Mouse (Mus musculus) olfactory bulb, adult 2 months (tissue): ENCODE measurements around the gene Kcnq1. TPM values are rescaled to one million over a fixed set of nuclear protein-coding genes. Genes with fewer than 3 reads are reported as not detected.

Experiments
- H3K27ac ChIP-seq: fragments of 200-500 bp; 2 replicates; pipeline ENCODE4 v1.5.1; 2012; ENCODE audit warnings: low read depth, low read length; ENCODE audit not compliant: insufficient read depth
- H3K4me1 ChIP-seq: fragments of 200-500 bp; 2 replicates; pipeline ENCODE4 v1.6.1; 2012; ENCODE audit warnings: low read length; ENCODE audit not compliant: control insufficient read depth, insufficient read depth
- H3K4me3 ChIP-seq: fragments of 200-500 bp; 2 replicates; pipeline ENCODE4 v1.5.1; 2012; ENCODE audit warnings: mild to moderate bottlenecking, low read depth, low read length, moderate library complexity; ENCODE audit not compliant: insufficient read depth
- CTCF ChIP-seq: fragments of 200-500 bp; IDR thresholded peaks from 2 replicates; pipeline ENCODE4 v1.5.1; 2012; ENCODE audit warnings: low read depth, mild to moderate bottlenecking, low read length, moderate library complexity; ENCODE audit not compliant: insufficient read depth
- POLR2A ChIP-seq: fragments of 200-500 bp; IDR thresholded peaks from 2 replicates; pipeline ENCODE4 v1.6.1; 2012; ENCODE audit warnings: mild to moderate bottlenecking, low read depth, low read length, moderate library complexity; ENCODE audit not compliant: insufficient read depth
- WGBS: fragments of 180-500 bp; shearing (Covaris S2); methylation state at CpG from one replicate; pipeline ENCODE4 v1.1.7; 2018; 5-methylcytosine and 5-hydroxymethylcytosine counted together
- polyA plus RNA-seq: library from polyadenylated mRNA; stranded (reverse); fragments of >200 nt; gene quantifications from 2 replicates; pipeline ENCODE4 v1.2.4, GENCODE M21; 2012; ENCODE audit warnings: low replicate concordance; ENCODE audit not compliant: missing spikeins, insufficient read depth, insufficient read length

The Kcnq1 gene
- polyA plus RNA-seq, 1 experiment: not detected

GRCm38 (mm10) chr7:143386632-143387031, 280.5 kb downstream of the Kcnq1 start:
- no peak overlapping the region for H3K27ac ChIP-seq
- no peak overlapping the region for H3K4me3 ChIP-seq
- TF ChIP-seq CTCF (no peak), POLR2A (no peak)
- peaks cover 16% of the 10 kb centered on the region for H3K4me1 ChIP-seq
- WGBS: 81% methylated on average over 1 of the region's 1 CpGs

- no peak overlapping the region for H3K27ac ChIP-seq
- WGBS: 57% methylated on average over 27 of the region's 27 CpGs
- TF ChIP-seq POLR2A (no peak), CTCF (no peak)
- H3K4me1 ChIP-seq: peaks cover 16% of the 10 kb centered on the region
- H3K4me3 ChIP-seq: no peak overlapping the region
Observed at GRCm38 (mm10) chr7:143388783-143389695, 282.9 kb downstream of the Kcnq1 start.

DNA sequence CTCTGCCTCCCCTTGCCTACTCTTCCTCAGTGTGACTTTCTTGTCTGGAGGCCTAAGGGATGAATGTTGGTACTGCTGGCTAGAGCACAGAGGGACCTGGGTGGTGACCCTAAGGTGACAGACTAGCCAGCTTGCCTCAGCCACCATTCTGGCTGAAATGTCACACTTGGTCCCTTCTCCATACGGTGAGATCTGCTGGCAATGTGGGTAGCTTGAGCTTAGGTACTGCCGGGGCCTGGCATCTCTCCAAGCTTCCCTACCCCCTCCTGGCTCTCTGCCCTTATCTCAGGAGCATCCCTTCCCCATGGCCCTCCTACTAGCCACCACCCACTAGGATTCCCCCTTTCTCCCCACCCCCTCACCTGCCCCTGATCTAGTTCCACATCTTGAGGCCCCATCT, 283.7 kb downstream of the Kcnq1 start:
- TF ChIP-seq CTCF (no peak), POLR2A (no peak)
- Histone ChIP-seq H3K27ac (no peak overlapping the region), H3K4me1 (peaks cover 16% of the 10 kb centered on the region), H3K4me3 (no peak overlapping the region)
- WGBS: 58% methylated on average over 2 of the region's 2 CpGs

- Histone ChIP-seq H3K4me3 (no peak overlapping the region), H3K27ac (no peak overlapping the region), H3K4me1 (peaks cover 16% of the 10 kb centered on the region)
- no peak for TF ChIP-seq POLR2A
- no peak for TF ChIP-seq CTCF
- 63% methylated on average over 12 of the region's 12 CpGs for WGBS
Observed at GRCm38 (mm10) chr7:143390277-143390948, 284.3 kb downstream of the Kcnq1 start.

DNA sequence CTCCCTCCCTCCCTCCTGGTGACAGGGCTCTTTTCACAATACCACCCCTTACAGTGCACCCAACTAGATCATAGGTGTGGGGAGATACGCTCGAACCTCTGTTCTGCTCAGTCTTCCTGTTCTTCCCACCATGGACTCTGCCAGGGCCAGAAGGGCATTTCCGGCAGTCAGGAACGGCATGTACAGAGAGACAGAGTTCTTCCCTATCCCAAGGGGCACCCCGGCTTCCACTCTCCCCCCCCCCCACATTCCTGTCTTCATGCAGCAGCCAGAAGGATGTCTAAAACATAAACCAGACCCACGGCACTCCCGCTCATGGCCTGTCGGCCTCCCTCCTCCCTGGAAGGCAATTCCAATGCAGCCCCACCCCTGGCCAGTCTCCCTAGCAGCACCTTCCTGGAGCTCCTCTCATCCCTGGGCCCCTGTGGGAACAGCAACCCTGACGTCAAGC, 289.0 kb downstream of the Kcnq1 start:
- H3K4me1 ChIP-seq: peaks cover 6% of the 10 kb centered on the region; the same call in 1 of the 2 replicates
- no peak overlapping the region for H3K27ac ChIP-seq
- TF ChIP-seq CTCF (no peak), POLR2A (no peak)
- no peak overlapping the region for H3K4me3 ChIP-seq
- 81% methylated on average over 9 of the region's 9 CpGs for WGBS

GRCm38 (mm10) chr7:143399756-143400155, 293.6 kb downstream of the Kcnq1 start:
- TF ChIP-seq POLR2A (no peak), CTCF (no peak)
- H3K27ac ChIP-seq: no peak overlapping the region
- no peaks in the 10 kb centered on the region for H3K4me1 ChIP-seq
- H3K4me3 ChIP-seq: no peak overlapping the region
- 93% methylated on average over 10 of the region's 10 CpGs for WGBS

- Histone ChIP-seq H3K4me1 (no peaks in the 10 kb centered on the region), H3K27ac (no peak overlapping the region), H3K4me3 (no peak overlapping the region)
- WGBS: 72% methylated on average over 6 of the region's 6 CpGs
- TF ChIP-seq CTCF (no peak), POLR2A (no peak)
Observed at GRCm38 (mm10) chr7:143400599-143400998, 294.4 kb downstream of the Kcnq1 start.

- no peak overlapping the region for H3K27ac ChIP-seq
- WGBS: 80% methylated on average over 5 of the region's 5 CpGs
Observed at GRCm38 (mm10) chr7:143401429-143402016, 295.4 kb downstream of the Kcnq1 start.

DNA sequence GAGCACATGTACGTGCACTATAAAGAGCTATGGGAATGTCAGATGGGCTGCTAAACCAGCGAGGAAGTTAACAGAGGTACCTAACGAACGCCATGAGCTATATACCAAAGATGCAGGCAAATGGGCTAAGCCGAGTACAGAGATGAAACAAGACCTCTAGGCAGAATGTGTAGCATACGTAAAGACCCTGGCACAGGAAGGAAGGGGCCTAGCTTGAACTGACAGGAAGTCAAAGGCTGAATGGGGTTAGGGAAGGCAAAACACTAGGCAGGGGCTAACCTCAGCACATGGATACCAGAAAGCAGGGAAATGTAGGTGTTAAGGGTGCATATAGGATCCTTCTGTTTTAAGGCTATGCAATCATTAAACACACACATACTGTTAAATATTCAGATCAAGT, 298.1 kb downstream of the Kcnq1 start:
- H3K4me1 ChIP-seq: no peaks in the 10 kb centered on the region; the same call in 1 of the 2 replicates
- no peak overlapping the region for H3K27ac ChIP-seq
- no peak overlapping the region for H3K4me3 ChIP-seq
- no peak for TF ChIP-seq POLR2A
- no peak for TF ChIP-seq CTCF
- 90% methylated on average over 6 of the region's 6 CpGs for WGBS

More at GRCm38 (mm10) chr7:143401429-143402016, 295.4 kb downstream of the Kcnq1 start:
- Histone ChIP-seq H3K4me1 (no peaks in the 10 kb centered on the region), H3K4me3 (no peak overlapping the region)
- TF ChIP-seq CTCF: no peak
